Mouse (Mus musculus) granulocyte monocyte progenitor cell, adult 5-6 weeks (primary cell): Measurements from ENCODE around the gene Srsf10. TPM values are rescaled to one million over a fixed set of nuclear protein-coding genes. Genes with fewer than 3 reads are reported as not detected.
A peak's percentile ranks its signal among the peaks of the same experiment; 100 is the strongest.

Source experiments
- ATAC-seq: replicated peaks from 2 replicates; pipeline ENCODE4 v1.8.0; 2016; ENCODE audit warnings: mild to moderate bottlenecking, moderate TSS enrichment, inconsistent platforms; ENCODE audit not compliant: poor library complexity, severe bottlenecking
- total RNA-seq, 2 experiments: library from RNA; stranded (forward) in 1 of 2; stranded (reverse) in 1 of 2; fragments of 200-712, 200-1000 nt in 1 of 2; fragments of >200 nt in 1 of 2; fragmentation: Nextera tagmentation in 1 of 2; gene quantifications; 2 replicates each; pipeline ENCODE4 v1.2.3; 2014 to 2017

Srsf10 gene
- 140 TPM in 2 replicates for total RNA-seq (2014; fragmentation: Nextera tagmentation)
- 191 and 201 TPM in 2 replicates for total RNA-seq (2017)

- ATAC-seq, result peak; percentile 88
Measured at GRCm38 (mm10) chr4:135855536-135856222, at the start of gene Srsf10. Srsf10 (plus strand) TSS chr4:135855747.

DNA sequence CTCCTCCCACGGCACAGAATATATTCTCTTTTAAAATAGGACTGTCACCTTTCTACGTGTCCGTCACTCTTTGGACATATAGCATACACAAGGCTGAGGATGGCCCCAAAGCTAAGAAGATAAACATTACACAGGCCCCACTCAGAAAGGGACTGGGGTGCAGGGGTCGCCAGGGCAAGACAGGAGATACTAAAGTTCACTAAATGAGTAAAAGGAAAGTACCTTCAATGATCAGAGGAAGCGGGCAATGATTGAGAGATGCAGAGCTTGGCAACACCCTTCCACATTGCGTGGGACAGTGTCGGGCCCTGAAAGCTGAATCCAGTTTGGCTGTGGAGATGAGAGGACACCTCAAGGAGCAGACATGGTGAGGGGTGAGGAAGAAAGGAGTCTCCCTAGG is 40.7 kb upstream of the Srsf10 start:
- ATAC-seq, result no peak

DNA sequence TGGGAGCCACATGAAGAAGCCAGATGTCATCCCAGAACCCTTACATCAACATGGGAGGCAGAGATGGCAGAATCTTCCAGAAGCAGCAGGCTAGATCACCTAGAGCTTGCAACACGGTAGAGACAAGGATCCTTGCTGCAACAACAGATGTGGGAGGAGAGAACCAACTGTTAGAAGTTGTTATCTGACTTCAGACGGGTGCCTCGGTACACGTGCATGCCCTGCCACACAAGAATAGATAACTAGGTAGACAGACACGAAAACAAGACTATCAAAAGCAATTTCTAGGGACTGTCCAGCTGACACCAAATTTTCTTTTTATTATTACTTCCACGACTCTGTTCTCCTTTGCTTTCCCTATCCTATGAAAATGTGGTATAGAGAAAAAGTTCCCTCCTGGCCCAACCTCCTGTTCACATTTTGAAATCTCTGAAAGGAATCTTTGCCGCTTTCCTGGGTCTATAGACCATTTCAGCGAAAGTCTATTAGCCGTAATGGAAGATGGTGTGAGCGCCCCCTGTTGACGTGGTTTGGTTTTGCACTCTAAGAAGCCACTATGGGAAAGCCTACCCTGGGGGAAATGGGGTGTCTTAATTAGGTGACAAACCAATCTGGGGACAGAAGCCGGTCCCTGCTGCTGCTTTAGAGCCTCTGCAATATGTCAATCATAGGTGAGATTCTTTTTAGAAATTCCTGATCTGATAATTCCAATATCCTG is 38.5 kb upstream of the Srsf10 start:
- ATAC-seq, result no peak; the same call in 1 of the 2 replicates

DNA sequence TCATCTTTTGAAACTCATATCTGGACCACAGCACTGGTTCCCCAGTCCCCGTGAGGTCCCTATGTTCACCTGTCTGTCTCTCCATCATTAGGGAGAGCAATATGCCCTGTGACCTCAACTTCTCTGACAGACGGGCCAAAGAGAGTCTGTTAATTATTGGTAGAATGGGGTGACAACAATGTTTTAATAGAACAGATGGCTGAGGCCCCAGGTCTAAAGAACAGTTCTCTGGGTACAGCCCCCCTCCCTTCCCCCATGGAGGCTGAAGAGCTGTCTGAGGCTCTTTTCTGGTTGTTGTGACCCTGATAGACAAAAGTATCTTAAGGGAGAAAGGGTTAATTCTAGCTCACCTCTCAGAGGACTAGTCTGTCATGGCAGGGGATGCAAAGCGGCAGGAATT is 37.2 kb upstream of the Srsf10 start:
- ATAC-seq, result no peak

GRCm38 (mm10) chr4:135819826-135820526 is 35.6 kb upstream of the Srsf10 start:
- ATAC-seq, result peak; percentile 78

- ATAC-seq, result no peak
Measured at GRCm38 (mm10) chr4:135821772-135822171, 33.8 kb upstream of the Srsf10 start.

DNA sequence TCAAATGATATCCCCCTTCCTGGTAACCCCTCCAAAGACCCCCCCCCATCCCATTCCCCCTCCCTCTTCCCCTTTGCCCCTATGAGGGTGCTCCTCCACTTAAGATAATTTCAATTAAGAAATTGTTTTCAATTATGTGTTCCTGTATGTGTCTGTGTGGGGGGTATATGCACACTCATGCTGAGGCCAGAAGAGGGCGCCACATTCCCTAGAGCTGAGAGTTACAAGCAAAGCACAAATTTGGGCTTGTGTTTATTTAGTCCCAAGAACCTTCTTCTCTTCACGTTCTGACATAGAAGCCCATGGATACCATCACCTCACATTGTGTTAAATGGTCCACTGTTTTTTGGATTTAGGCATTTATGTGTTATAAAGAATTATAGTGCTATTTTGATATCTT is 32.2 kb upstream of the Srsf10 start:
- ATAC-seq, result no peak

DNA sequence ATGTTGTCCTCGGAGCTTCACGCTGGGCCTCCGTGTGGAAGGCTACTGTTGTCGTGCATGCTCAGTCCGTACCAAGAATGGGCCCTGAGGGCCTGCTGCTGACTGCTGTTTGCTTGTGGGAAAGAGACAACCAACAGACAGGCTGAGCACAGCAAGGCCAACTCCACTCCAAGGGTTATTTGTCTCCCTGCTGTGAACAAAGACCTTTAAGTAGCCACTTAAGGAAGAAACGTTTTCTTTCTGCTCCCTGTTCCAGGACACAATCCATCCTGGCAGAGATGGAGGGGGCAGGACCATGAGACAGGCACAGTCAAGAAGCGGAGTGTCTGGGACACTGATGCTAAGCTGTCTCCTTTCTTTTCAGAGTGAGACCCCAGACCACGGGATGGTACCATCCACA is 31.3 kb upstream of the Srsf10 start:
- ATAC-seq, result no peak

- ATAC-seq, result no peak
Measured at GRCm38 (mm10) chr4:135828491-135828890, 27.1 kb upstream of the Srsf10 start.

- no peak for ATAC-seq
Measured at GRCm38 (mm10) chr4:135832070-135832469, 23.5 kb upstream of the Srsf10 start.

- no peak for ATAC-seq
Measured at GRCm38 (mm10) chr4:135833301-135834123, 22.0 kb upstream of the Srsf10 start.

GRCm38 (mm10) chr4:135834124-135834717 is 21.3 kb upstream of the Srsf10 start:
- no peak for ATAC-seq

DNA sequence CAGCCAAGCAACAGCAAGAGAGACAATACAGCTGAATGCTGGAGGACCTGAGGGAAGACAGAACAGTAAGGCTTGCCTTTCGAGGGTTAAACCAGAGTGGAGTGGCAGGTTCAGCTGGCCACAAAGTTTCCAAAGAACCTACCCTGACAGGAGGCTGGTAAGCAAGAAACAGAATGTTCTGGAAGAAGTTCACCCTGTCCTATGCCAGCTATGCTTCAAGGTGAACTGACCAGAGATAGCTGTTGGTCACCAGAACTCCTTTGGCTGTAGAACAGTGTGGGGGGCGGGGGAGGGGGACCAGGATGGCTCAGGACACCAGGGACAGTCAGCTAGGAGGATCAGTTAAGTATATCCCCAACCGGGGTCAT is 16.6 kb upstream of the Srsf10 start:
- ATAC-seq, result no peak

- no peak for ATAC-seq
Measured at GRCm38 (mm10) chr4:135839293-135840011, 16.1 kb upstream of the Srsf10 start.

DNA sequence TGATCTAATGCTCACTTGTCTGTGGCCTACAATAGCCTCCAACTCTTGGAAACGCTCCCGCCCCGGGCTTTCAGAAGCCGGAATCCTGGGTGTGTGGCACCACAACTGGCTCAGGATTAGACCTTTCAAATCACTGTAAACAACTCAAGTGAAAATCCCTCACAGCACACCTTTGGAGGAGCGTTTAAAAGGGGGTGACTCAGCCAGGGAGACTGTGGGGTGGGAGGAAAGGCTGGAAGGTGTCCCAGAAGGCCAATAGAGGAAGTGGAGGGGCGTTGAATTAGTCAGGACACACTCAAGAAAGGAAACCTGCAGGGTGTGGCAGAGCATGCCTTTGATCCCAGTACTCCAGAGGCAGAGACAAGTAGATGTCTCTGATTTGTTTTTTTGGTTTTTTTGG is 11.1 kb upstream of the Srsf10 start:
- no peak for ATAC-seq

DNA sequence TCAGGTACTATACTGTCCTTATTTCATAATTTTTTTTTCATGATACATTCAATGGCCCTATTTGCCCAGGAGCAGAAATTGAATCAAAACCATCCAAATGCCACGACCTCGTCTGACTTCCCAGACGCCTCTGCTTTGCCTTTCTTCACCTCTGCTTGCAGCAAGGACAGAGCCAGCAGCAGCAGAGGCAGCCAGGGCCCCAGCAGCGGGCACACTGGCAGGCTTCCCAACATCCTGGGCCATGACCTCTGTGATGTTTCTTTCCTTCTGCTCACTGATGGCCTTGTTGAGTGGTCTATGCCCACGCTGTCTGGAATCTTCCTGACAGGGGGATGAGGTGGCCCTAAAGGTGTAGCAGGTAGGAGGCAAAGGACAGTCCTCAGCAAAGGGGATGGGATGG is 8.0 kb upstream of the Srsf10 start:
- no peak for ATAC-seq

GRCm38 (mm10) chr4:135850411-135851095 is 5.0 kb upstream of the Srsf10 start:
- no peak for ATAC-seq

- no peak for ATAC-seq
Measured at GRCm38 (mm10) chr4:135851942-135852341, 3.6 kb upstream of the Srsf10 start.

GRCm38 (mm10) chr4:135853987-135854546 is 1.5 kb upstream of the Srsf10 start:
- ATAC-seq, result no peak
